Mouse (Mus musculus): ENCODE data around the gene Dnaaf3.

The Dnaaf3 gene

DNA sequence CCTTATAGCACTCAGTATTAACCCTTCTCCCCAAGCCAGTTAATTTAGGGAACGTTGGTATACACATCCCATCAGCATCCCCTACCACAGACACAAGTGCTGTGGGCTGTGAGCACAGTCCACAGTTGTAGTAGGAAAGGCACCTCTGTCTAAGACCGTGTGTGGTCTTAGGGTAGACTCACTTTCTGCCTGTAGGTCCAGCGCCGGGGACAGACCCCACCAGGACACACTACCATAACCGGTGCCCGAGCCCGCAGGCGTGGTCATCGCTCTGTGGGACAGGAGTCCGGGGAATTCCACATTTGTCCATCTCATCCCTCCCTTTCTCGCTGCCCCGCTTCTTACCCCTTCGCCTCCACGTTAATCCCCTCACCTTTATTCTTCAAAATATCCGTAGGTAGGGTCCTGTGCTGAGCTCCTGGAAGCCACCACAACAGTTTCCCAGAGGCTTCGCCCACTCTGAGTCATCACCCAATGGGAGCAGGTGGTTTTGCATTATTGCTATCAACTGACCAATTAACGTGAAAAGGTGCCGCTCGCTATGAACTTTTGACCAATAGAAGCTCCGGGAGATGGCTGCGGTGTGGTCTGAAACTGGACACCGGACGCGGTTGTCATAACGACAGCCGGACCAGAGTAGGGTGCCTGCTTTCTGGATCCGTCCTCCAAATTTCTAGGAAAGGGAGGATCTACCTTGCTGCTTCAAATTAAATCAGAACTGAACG, at the start of gene Dnaaf3:
Gene Dnaaf3, minus strand, starts transcription at position 449 of the 725 bp plus-strand sequence.
- no peak for TF ChIP-seq GATA4 (IDR thresholded peaks at IDR 0.05; ENCODE audit: insufficient replicate concordance, low read length)

DNA sequence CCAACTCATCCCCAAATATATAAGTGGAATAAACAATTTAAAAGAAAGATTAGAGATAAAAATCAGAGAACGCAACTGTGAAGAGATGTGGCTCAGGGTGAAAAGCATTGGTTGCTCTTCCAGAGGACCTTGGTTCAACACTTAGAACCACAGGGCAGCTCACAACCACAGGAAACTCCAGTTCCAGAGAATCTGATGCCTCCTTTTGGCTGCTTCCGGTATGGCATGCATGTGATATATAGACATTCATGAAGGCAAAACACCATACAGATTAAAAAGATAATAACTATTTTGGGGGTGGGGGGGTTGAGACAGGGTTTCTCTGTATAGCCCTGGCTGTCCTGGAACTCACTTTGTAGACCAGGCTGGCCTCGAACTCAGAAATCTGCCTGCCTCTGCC, 30.4 kb upstream of the Dnaaf3 start:
- TF ChIP-seq GATA4 (IDR thresholded peaks at IDR 0.05; ENCODE audit: insufficient replicate concordance, low read length): no peak

DNA sequence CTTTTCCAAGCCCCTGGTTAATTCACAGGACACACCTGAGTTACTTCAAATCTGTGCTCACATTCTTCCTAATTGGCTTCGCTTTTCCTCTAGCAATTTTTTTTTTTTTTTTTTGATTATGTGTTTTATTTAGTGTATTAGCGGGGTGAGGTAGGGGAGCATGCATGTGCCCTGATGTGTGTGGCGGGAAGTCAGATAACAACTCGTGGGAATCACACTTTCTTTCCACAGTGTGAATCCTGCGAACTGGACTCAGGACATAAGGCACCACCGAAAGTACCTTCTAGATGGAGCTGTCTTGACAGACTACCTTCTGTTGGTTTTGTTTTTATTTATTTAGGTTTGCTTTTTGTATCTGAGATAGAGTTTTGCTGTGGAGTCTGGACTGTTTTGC, 24.9 kb upstream of the Dnaaf3 start:
- TF ChIP-seq GATA4 (IDR thresholded peaks at IDR 0.05; ENCODE audit: insufficient replicate concordance, low read length): no peak

DNA sequence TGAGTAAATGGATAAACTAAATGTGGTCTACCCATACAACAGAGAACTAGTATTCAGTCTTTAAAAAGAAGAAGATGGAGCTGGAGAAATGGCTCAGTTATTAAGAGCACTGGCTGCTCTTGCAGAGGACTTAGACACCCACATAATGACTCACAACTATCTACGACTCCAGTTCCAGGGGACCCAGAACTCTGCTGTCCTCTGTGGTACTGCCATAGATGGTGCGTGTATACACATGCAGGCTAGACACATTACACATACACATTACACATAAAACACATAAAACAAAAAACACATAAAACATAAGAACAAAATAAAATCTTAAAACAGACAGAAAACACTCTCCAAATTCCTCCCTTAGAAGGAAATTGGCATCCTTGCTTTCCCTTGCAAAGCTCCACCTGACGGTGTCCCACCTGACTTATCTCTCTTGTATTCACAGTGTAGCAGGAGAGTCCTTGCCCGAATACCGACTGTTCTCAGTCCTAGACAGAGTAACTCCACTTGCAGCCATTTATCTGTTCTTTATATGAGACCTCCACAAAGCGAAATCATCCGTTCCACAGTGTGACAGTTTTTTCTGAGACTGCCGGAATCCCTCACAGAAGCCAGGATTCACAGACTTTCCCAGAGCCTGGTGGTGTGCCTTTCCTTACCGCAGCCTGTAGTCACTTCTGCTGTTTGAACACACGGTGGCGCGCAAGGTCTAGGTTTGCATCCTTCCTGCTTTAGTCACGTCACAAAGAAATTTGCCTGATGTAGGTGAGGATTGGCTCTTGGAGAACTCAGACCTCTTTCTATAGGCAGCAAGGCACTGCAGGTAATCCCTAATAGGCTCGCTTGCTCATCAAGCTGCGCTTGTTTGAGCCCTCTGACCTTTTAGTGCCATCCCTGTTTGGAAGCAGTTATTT, 24.3 kb upstream of the Dnaaf3 start:
- TF ChIP-seq GATA4 (IDR thresholded peaks at IDR 0.05; ENCODE audit: insufficient replicate concordance, low read length): no peak

DNA sequence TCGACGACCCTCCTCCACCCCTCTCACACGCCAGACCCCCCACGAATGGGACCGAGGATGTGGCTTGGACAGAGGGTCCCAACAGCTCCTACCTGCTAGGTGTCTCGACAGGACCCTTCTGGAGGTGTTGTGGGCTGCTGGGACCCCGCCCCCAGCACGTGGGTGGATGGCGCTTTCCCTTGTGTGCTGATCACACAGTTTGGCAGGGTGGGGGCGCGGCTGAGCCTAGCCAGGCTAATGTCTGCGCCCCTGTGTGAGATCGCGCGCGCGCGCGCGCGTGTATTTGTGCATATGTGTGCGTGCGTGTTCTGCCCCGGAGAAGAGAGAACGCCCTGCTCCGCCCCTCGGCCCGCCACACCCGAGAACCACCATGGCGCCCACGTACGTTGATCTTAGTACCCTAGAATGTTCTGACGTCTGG, 15.0 kb upstream of the Dnaaf3 start, which contains the start of gene Syt5:
Gene Syt5, minus strand, starts transcription at position 321 of the 421 bp plus-strand sequence.
- TF ChIP-seq GATA4 (IDR thresholded peaks at IDR 0.05; ENCODE audit: insufficient replicate concordance, low read length): no peak

DNA sequence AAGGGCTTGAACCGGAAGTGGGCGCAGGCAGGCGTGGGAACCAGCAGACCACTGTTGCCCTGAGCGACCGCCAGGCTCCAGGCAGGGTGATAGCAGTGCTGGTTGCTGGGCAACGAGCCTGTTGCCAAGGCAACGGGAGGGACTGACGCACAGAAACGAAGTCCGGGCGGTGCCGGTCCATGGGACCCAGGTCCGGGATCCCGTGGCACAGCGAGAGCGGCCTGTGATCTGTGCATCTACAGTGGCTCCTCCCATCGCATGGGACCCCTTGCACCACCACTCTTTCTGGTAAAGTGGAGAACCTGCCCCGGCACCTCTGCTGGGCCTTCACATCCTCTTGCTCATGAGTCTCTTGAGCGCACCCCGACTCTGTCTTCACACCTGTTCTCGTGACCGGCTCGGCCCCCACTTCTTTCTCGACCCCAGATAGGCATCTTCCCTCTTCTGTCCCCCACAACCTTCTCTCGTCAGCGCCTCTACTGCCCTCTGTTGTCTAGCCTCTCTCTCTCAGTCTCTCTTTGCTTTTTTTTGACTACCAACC, 14.4 kb upstream of the Dnaaf3 start:
- TF ChIP-seq GATA4 (IDR thresholded peaks at IDR 0.05; ENCODE audit: insufficient replicate concordance, low read length): no peak

DNA sequence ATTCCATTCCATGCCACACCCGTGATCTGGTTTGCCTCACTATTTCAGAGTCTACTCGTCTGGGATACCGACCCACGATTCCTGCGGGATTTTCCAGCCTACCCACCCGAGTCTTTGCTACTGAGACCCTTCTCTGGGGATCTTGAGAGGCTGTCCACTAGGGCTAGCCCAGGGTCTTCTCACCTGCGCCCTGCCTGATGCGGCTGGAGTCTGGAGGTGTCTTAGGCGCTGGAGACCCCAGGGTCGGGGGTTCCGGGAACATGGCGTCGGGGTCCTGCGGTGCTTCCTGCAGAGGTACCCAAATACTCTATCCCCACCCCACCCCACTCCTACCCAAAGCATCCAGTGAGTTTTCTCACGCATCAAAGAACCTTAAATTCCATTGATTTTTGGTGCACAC, 13.8 kb upstream of the Dnaaf3 start:
- TF ChIP-seq GATA4 (IDR thresholded peaks at IDR 0.05; ENCODE audit: insufficient replicate concordance, low read length): no peak

DNA sequence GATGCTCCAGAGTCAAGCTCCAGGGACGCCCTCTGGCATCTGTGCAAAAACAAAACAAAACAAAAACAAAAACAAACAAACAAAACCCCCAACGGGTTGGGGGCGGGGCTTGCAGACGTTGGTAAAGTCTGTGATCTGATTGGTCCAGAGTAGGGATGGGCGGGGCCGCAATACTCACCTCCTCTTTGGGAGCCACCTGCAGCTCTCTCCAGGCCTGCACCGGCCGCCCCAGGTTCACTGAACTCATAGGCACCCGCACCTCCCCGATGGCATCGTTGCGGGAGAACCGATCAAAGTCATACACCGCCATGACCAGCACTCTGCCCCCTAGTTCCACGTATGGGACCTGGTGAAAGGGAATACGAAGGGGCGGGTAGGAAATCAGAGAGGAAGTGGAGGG, 9.8 kb upstream of the Dnaaf3 start:
- TF ChIP-seq GATA4 (IDR thresholded peaks at IDR 0.05; ENCODE audit: insufficient replicate concordance, low read length): no peak

DNA sequence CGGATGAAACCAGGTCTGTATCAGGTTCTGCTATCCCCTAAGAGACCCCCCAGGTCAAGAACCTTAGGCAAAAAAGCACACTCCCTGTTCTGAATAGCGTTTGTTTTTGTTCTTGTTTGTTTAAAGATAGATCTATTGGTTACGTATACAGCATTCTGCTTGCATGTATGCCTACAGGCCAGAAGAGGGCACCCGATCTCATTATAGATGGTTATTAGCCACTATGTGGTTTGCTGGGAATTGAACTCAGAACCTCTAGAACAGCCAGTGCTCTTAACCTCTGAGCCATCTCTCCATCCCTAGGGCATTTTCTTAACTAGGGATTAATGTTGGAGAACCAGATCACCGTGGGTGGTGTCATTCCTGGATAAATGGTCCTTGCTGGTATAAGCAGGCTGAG, 9.1 kb upstream of the Dnaaf3 start:
- no peak for TF ChIP-seq GATA4 (IDR thresholded peaks at IDR 0.05; ENCODE audit: insufficient replicate concordance, low read length)

DNA sequence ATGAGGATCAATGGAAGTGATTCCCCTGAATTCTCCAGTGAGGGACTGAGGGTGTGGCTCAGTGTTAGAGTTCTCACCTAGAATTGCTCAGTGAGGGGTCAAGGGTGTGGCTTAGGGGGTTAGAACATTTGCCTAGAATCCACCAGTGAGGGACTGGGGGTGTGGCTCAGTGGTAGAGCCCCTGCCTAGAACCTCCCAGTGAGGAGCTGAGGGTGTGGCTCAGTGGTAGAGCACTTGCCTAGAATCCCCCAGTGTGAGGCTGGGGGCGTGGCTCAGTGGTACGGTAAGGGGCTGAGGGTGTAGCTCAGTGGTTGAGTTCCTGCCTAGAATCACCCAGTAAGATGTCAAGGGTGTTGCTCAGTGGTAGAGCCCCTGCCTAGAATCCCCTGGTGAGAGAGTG, 6.8 kb upstream of the Dnaaf3 start:
- no peak for TF ChIP-seq GATA4 (IDR thresholded peaks at IDR 0.05; ENCODE audit: insufficient replicate concordance, low read length)

DNA sequence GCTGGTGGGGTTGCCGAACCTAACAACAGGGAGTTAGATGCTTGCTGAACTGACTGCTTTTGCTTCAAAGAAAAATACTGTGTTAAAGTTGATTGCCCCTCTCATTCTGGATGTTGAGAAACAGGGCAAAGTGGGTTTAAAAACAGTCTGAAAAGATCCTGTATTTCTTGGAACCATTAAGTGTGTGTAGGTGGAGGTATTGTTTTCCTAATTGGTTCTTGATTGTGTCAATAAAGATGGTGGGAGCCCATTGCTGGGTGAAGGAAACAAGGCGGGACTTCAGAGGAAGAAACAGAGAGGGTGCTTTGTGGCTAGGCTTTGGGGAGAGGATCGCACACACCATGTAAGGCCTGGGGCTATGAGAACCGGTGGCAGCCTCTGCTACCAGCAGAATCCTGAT, 4.9 kb upstream of the Dnaaf3 start:
- no peak for TF ChIP-seq GATA4 (IDR thresholded peaks at IDR 0.05; ENCODE audit: insufficient replicate concordance, low read length)

DNA sequence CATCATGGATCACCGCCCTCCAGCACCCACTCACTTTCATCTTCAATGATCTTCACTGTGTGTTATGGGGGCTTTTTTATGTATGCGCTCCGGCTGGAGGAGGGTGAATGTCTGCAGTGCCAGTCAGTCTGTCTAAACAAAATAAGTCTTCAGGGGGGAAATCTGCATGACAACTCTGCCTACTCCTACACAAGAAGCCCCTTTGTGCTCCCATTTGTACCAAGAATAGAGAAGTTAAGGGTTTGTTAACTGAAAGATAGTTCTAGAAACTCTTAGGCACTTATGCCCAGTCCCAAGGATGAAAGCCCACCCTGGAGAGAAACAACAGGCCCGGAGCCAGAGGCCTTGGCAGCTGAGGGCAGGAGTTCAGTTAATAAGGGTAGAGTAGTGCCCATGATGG, 4.1 kb upstream of the Dnaaf3 start:
- no peak for TF ChIP-seq GATA4 (IDR thresholded peaks at IDR 0.05; ENCODE audit: insufficient replicate concordance, low read length)

DNA sequence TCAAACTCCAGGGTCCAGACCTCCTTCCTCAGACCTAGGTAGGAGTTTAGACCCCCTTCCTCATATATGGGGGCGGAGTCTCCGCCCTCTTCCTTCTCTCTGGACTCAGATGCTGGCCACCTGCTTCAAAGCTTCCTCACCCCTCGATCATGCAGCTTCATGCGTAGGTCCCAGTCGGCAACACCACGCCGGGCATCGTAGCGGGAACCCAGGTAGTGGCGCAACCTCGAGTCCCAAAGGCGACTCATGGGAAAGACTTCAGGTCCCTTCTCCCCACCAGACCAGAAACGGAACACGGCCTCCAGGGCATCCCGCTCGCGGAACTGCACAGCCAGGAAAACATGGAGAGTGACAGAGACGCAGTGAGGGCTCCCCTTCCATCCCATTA, 5.0 kb downstream of the Dnaaf3 start:
- TF ChIP-seq GATA4 (IDR thresholded peaks at IDR 0.05; ENCODE audit: insufficient replicate concordance, low read length): no peak

DNA sequence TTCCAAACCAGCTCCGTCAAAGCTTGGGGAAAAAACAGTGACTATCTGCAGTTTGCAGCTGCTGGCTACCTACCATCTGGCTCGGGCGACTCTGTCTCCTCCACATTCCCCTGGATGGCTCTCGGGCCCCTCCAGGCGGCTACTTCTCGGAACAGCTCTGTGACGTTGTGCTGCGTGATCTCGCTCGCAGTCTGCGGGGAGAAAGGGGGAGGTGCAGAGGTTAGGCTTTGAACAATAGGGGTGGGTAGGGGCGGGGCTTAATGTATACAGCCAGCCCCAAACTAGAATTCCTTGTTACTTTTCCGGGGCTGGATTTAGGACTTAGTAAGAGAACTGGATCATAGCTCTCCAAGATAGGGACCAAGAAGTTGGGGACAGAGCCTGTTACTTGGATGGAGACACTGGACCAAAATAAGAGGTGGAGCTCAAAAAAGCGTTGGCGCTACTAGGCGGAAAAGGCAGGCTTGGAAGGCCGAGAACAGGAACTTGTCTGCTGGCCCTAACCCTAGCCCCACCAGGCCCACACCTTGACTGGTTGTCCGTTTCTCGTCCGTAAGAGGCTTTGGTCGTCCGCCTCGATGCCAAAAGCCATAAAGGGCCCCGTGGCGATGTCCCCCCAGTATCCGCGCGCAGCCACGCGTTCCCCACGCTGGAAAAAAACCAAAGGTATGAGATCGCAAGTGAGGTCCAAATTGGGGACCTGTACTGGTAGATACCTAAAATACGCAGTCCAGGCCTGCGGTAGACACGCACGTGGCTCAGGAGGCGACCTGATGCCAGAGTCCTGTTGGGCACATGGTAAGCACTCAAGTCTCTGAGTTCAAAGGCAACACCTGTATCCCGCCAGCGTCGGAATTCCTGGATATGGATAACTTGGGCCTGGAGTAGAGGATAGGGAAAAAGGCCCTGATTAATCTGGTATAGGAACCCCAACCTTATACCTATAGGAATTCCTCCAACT, 5.6 kb downstream of the Dnaaf3 start:
- TF ChIP-seq GATA4 (IDR thresholded peaks at IDR 0.05; ENCODE audit: insufficient replicate concordance, low read length): no peak

All from liver, adult (tissue).